Mouse (Mus musculus) limb, embryonic 12.5 days (tissue): ENCODE measurements around the gene Ube2t. TPM values are rescaled to one million over a fixed set of nuclear protein-coding genes. Genes with fewer than 3 reads are reported as not detected.

Experiments
- ATAC-seq: fragments of 200-750 bp; cut with Nextera tagmentation; 2 replicates; pipeline ENCODE4 v1.8.0; 2017; ENCODE audit warnings: low read depth, moderate TSS enrichment; ENCODE audit not compliant: insufficient number of reproducible peaks, insufficient read depth, low FRiP score, low TSS enrichment
- H3K27ac ChIP-seq: fragments of 300-500 bp; sonication (generic); 2 replicates; pipeline ENCODE4 v1.5.1; 2016; ENCODE audit warnings: mild to moderate bottlenecking, moderate library complexity
- H3K27me3 ChIP-seq: fragments of 300-500 bp; sonication (generic); 2 replicates; pipeline ENCODE4 v1.6.1; 2016; ENCODE audit warnings: mild to moderate bottlenecking, moderate library complexity
- H3K36me3 ChIP-seq: fragments of 300-500 bp; sonication (generic); 2 replicates; pipeline ENCODE4 v1.6.1; 2016; ENCODE audit warnings: mild to moderate bottlenecking, moderate library complexity
- H3K4me1 ChIP-seq: fragments of 300-500 bp; sonication (generic); replicated peaks from 2 replicates; pipeline ENCODE4 v1.6.1; 2016
- H3K4me2 ChIP-seq: fragments of 300-500 bp; sonication (generic); 2 replicates; pipeline ENCODE4 v1.6.1; 2016; ENCODE audit warnings: mild to moderate bottlenecking, moderate library complexity
- H3K4me3 ChIP-seq: fragments of 300-500 bp; sonication (generic); replicated peaks from 2 replicates; pipeline ENCODE4 v1.5.1; 2016; ENCODE audit warnings: mild to moderate bottlenecking
- H3K9ac ChIP-seq: fragments of 300-500 bp; sonication (generic); replicated peaks from 2 replicates; pipeline ENCODE4 v1.6.1; 2016; ENCODE audit warnings: mild to moderate bottlenecking, moderate library complexity
- H3K9me3 ChIP-seq: fragments of 300-500 bp; sonication (generic); 2 replicates; pipeline ENCODE4 v1.6.1; 2016; ENCODE audit warnings: mild to moderate bottlenecking, moderate library complexity
- WGBS: fragments of 180-500 bp; shearing (Covaris S2); methylation state at CpG from one replicate; pipeline ENCODE4 v1.1.7; 2016; 5-methylcytosine and 5-hydroxymethylcytosine counted together
- polyA plus RNA-seq: library from polyadenylated mRNA; unstranded; fragments of >200 nt; fragmentation: Nextera tagmentation; extraction: Ambion mirVana; gene quantifications from 2 replicates; pipeline ENCODE4 v1.2.1, GENCODE M21; 2016

The Ube2t gene
- polyA plus RNA-seq, 1 experiment from 2014 or later = 45.6 TPM

DNA sequence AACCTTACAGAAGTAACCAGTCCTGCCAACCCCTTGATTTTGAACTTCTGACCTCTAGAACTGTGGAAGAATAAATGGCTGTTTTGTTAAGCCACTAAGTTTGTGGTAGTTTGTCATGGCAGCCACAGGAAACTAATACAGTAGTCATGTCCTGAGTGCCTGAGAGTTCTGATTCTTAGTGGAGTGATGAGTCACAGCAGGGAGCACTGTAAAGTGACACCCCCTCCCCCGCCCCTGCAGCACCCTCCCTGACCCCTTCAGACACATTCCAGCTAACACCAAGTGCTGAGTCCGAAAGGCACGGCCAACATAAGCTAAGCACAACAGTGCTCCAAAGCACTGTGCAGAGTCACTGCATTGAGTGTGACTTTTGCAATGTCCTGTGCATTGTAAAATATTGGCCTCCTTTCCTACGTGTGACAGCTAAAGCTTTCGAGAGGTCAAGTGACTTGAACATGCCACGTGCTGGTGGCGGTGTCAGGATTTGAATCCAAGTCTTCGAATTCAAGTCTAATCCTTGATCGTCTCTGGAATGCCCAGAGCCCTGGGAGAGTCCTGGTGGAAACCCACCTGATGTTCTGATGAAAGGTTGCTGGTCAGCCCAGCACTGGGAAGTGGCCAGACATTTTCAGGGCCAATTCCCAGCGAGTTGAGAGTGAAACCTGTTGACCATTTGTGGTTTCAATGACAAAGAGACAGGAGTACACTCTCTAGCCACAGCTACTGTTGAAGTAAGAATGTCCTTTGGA lies 54.7 kb downstream of the Ube2t start:
- no peak overlapping the region for H3K27ac ChIP-seq
- H3K4me2 ChIP-seq = no peak overlapping the region
- H3K27me3 ChIP-seq = peaks cover 43% of the 10 kb centered on the region
- no peaks in the 10 kb centered on the region for H3K9me3 ChIP-seq
- no peak overlapping the region for H3K4me3 ChIP-seq
- ATAC-seq = no peak
- no peaks in the 10 kb centered on the region for H3K36me3 ChIP-seq
- peaks cover 65% of the 10 kb centered on the region for H3K4me1 ChIP-seq
- WGBS = 76% methylated on average over 10 of the region's 10 CpGs
- no peak overlapping the region for H3K9ac ChIP-seq

- no peak overlapping the region for H3K27ac ChIP-seq
- no peak for ATAC-seq
- no peaks in the 10 kb centered on the region for H3K36me3 ChIP-seq
- no peak overlapping the region for H3K9ac ChIP-seq
- no peaks in the 10 kb centered on the region for H3K9me3 ChIP-seq
- peaks cover 67% of the 10 kb centered on the region for H3K4me1 ChIP-seq
- H3K4me3 ChIP-seq = no peak overlapping the region
- peaks cover 40% of the 10 kb centered on the region for H3K27me3 ChIP-seq
- WGBS = 38% methylated on average over 2 of the region's 2 CpGs
- H3K4me2 ChIP-seq = no peak overlapping the region
These were observed 55.3 kb downstream of the Ube2t start for GRCm38 (mm10) chr1:135017656-135018015.

GRCm38 (mm10) chr1:135019087-135019774 lies 56.9 kb downstream of the Ube2t start:
- no peak overlapping the region for H3K27ac ChIP-seq
- WGBS = 9% methylated on average over 13 of the region's 13 CpGs
- no peaks in the 10 kb centered on the region for H3K9me3 ChIP-seq
- peaks cover 62% of the 10 kb centered on the region for H3K4me1 ChIP-seq
- ATAC-seq = no peak
- no peak overlapping the region for H3K9ac ChIP-seq
- H3K36me3 ChIP-seq = no peaks in the 10 kb centered on the region
- H3K4me3 ChIP-seq = no peak overlapping the region
- peaks cover 28% of the 10 kb centered on the region for H3K27me3 ChIP-seq
- peak overlapping the region; percentile 25 for H3K4me2 ChIP-seq

- peaks cover 22% of the 10 kb centered on the region for H3K27me3 ChIP-seq
- no peak overlapping the region for H3K4me3 ChIP-seq
- no peak overlapping the region for H3K4me2 ChIP-seq
- 48% methylated on average over 4 of the region's 4 CpGs for WGBS
- H3K9me3 ChIP-seq = no peaks in the 10 kb centered on the region
- no peaks in the 10 kb centered on the region for H3K36me3 ChIP-seq
- H3K4me1 ChIP-seq = peaks cover 58% of the 10 kb centered on the region
- no peak for ATAC-seq
- H3K9ac ChIP-seq = no peak overlapping the region; the same call in 1 of the 2 replicates
- no peak overlapping the region for H3K27ac ChIP-seq
These were observed 57.4 kb downstream of the Ube2t start for GRCm38 (mm10) chr1:135019775-135020167.

DNA sequence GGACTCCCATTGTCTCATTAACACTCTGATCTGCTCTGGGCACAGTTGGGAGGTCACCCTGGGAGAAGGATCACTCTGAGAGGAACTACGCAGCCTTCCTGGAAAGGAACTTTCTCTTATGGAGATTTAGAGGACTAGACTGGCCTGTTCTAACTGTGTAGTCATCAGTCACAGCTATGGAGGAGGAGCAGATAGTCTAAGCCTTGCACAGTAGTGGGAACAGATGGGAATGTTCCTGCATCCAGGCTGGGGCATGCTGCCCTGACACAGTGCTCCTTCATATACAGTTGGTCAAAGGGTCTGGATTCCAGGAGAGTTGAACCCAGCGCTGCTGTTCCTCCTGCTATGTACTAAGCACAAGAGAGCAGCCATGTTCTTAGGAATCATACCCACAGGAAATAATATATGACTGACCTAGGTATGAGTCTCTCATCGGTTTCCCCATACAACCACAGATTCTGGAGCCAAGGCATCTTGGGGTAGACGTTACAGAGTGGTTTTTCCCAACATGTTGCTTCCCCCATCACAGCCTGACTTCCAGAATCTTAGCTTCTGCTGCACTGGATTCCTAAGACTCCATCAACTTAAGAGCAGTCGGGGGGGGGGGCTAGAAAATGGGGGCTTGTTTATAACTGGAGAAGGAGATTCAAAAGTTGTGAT lies 58.0 kb downstream of the Ube2t start:
- Histone ChIP-seq H3K4me3 (no peak overlapping the region), H3K27me3 (peaks cover 19% of the 10 kb centered on the region), H3K9ac (no peak overlapping the region), H3K4me1 (peaks cover 51% of the 10 kb centered on the region), H3K27ac (peak overlapping the region; percentile 37), H3K4me2 (peak overlapping the region; percentile 35), H3K36me3 (no peaks in the 10 kb centered on the region), H3K9me3 (no peaks in the 10 kb centered on the region)
- ATAC-seq = no peak
- 69% methylated on average over 5 of the region's 5 CpGs for WGBS

DNA sequence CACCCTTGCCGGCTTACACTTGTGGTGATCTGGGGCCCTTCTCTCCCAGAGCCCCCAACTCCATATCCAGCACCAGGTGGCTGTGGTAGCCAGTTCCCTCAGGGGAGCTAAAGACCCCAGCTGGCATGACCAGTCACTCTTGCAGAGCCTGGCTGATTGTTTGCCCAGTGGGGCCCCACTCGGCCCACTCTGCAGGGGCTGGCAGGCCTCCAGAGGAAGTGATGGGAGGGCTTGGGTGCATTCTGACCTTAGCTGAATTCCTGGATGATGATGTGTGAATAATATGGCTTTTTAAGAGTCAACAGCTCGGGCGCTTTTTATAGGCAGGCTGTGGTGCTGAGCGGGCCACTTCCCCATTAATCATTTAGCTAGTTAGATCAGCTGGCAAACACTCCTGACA lies 58.6 kb downstream of the Ube2t start:
- peak; percentile 20; the same call in 1 of the 2 replicates for ATAC-seq
- peak overlapping the region; percentile 59 for H3K27ac ChIP-seq
- H3K27me3 ChIP-seq = peaks cover 19% of the 10 kb centered on the region
- H3K9me3 ChIP-seq = no peaks in the 10 kb centered on the region
- H3K4me1 ChIP-seq = peaks cover 47% of the 10 kb centered on the region
- H3K36me3 ChIP-seq = no peaks in the 10 kb centered on the region
- no peak overlapping the region for H3K9ac ChIP-seq
- H3K4me2 ChIP-seq = peak overlapping the region; percentile 35
- 11% methylated on average over 5 of the region's 5 CpGs for WGBS
- no peak overlapping the region for H3K4me3 ChIP-seq

DNA sequence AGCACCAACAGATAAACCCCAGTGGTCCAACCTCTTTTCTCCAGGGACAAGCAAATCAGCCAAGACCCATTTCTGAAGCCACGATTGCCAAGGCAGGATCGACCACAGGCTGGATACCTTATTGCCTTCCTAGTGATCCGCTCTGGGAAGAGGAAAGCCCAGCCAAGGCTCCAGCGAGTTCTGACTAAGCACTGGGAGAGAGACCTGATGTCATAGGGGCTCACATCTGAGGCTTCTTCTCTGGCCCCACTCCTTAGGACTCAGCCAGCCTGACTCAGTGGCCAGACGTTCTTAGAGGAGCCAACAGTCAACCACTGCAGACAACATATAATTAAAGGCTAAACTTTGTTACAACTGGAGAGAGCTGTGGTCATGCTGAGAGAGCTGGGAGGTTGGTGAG lies 59.6 kb downstream of the Ube2t start:
- Histone ChIP-seq H3K27me3 (peaks cover 16% of the 10 kb centered on the region), H3K4me1 (peaks cover 47% of the 10 kb centered on the region), H3K4me3 (no peak overlapping the region), H3K4me2 (no peak overlapping the region), H3K36me3 (no peaks in the 10 kb centered on the region), H3K27ac (no peak overlapping the region), H3K9me3 (no peaks in the 10 kb centered on the region), H3K9ac (no peak overlapping the region)
- no peak for ATAC-seq
- 75% methylated on average over 5 of the region's 5 CpGs for WGBS

GRCm38 (mm10) chr1:135023583-135023982 lies 61.2 kb downstream of the Ube2t start:
- 72% methylated on average over 1 of the region's 1 CpGs for WGBS

More at GRCm38 (mm10) chr1:135023583-135023982, 61.2 kb downstream of the Ube2t start:
- H3K9me3 ChIP-seq = peaks cover 7% of the 10 kb centered on the region; the same call in 1 of the 2 replicates
- H3K27ac ChIP-seq = no peak overlapping the region
- H3K4me3 ChIP-seq = no peak overlapping the region
- peaks cover 37% of the 10 kb centered on the region for H3K4me1 ChIP-seq
- no peak for ATAC-seq
- peaks cover 5% of the 10 kb centered on the region; the same call in 1 of the 2 replicates for H3K27me3 ChIP-seq
- H3K4me2 ChIP-seq = no peak overlapping the region
- no peak overlapping the region for H3K9ac ChIP-seq
- H3K36me3 ChIP-seq = no peaks in the 10 kb centered on the region

Other genes starting within 250 kb of the Ube2t start
- gene Ppp1r12b, start 6.6 kb upstream of the Ube2t start, polyA plus RNA-seq = 7.7 and 8.5 TPM in 2 replicates
- gene Lgr6, start 142.7 kb downstream of the Ube2t start, polyA plus RNA-seq = 1.5 and 1.6 TPM in 2 replicates
- 1.1 and 1.5 TPM in 2 replicates for gene Ptpn7, start 170.1 kb downstream of the Ube2t start, polyA plus RNA-seq
- 51.8 and 57.7 TPM in 2 replicates for gene Arl8a, start 184.3 kb downstream of the Ube2t start, polyA plus RNA-seq
- gene Gpr37l1, start 205.1 kb downstream of the Ube2t start, polyA plus RNA-seq = not detected in 2 replicates